Mouse (Mus musculus): ENCODE results near the gene Emb. TPM values are rescaled to one million over a fixed set of nuclear protein-coding genes. Genes with fewer than 3 reads are reported as not detected.

Gene Emb
- polyA plus RNA-seq, 1 experiment from 2014 or later = 18.8 TPM

DNA sequence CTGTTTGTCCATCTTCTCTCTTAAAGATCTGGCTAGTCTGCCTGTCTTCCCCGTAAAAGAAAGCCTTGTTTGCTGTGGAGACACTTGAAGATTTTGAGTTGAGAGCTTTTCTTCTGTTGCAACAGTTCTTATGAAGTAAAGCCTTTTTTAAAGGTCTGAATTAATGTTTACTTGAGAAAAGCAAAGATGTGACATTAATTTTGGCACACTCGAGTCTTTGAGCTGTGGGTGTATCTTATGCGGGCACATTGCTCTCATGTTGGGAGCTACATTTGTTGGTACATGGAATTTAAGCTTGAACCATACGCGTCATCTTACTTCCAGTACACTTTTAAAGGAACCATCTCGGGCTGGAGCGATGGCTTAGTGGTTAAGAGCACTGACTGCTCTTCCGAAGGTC is 25.5 kb downstream of the Emb start:
- H3K27ac ChIP-seq (ENCODE audit: low read length) = no peak overlapping the region
- 89% methylated on average over 8 of the region's 8 CpGs for WGBS
- H3K27me3 ChIP-seq (ENCODE audit: control insufficient read depth, insufficient read depth, low read length) = no peaks in the 10 kb centered on the region

DNA sequence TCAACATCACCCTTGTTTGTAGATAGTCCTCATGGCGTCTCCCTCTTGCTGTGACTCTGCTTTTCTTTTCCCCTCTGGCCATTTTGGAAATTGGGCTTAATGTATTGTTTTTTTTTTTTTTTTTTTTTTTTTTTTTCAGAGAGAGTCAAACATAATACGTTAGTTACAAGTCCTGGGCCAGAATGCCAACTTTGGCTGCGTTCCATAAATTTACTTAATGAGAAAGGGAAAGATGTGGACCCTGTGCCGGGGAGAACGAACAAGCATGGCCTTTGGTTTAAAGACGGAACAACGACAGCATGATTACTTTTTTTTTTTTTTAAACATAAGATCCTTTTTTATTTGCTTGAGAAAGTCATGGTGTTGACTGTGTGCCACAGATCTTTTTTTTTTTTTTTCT is 26.1 kb downstream of the Emb start:
- no peaks in the 10 kb centered on the region for H3K36me3 ChIP-seq (ENCODE audit: control insufficient read depth, insufficient read depth, low read length)
- H3K4me3 ChIP-seq (replicated peaks; ENCODE audit: low read length) = no peak overlapping the region
- no peak overlapping the region for H3K27ac ChIP-seq (ENCODE audit: low read length)
- no peak overlapping the region for H3K4me2 ChIP-seq (ENCODE audit: low read depth, low read length)
- WGBS = 63% methylated on average over 7 of the region's 7 CpGs
- H3K27me3 ChIP-seq (ENCODE audit: control insufficient read depth, insufficient read depth, low read length) = no peaks in the 10 kb centered on the region
- no peak for ATAC-seq (ENCODE audit: insufficient read depth, low FRiP score)
- no peaks in the 10 kb centered on the region for H3K9me3 ChIP-seq (replicated peaks; ENCODE audit: control insufficient read depth, low read length)
- no peak overlapping the region for H3K9ac ChIP-seq (ENCODE audit: low read length)
- no peaks in the 10 kb centered on the region; the same call in 1 of the 2 replicates for H3K4me1 ChIP-seq (ENCODE audit: control insufficient read depth, insufficient read depth, low read length)

More for the DNA sequence above, 25.5 kb downstream of the Emb start:
- H3K36me3 ChIP-seq (ENCODE audit: control insufficient read depth, insufficient read depth, low read length) = no peaks in the 10 kb centered on the region
- ATAC-seq (ENCODE audit: insufficient read depth, low FRiP score) = no peak
- H3K4me1 ChIP-seq (ENCODE audit: control insufficient read depth, insufficient read depth, low read length) = no peaks in the 10 kb centered on the region; the same call in 1 of the 2 replicates
- no peak overlapping the region for H3K4me3 ChIP-seq (replicated peaks; ENCODE audit: low read length)
- no peaks in the 10 kb centered on the region for H3K9me3 ChIP-seq (replicated peaks; ENCODE audit: control insufficient read depth, low read length)
- no peak overlapping the region for H3K9ac ChIP-seq (ENCODE audit: low read length)
- H3K4me2 ChIP-seq (ENCODE audit: low read depth, low read length) = no peak overlapping the region

DNA sequence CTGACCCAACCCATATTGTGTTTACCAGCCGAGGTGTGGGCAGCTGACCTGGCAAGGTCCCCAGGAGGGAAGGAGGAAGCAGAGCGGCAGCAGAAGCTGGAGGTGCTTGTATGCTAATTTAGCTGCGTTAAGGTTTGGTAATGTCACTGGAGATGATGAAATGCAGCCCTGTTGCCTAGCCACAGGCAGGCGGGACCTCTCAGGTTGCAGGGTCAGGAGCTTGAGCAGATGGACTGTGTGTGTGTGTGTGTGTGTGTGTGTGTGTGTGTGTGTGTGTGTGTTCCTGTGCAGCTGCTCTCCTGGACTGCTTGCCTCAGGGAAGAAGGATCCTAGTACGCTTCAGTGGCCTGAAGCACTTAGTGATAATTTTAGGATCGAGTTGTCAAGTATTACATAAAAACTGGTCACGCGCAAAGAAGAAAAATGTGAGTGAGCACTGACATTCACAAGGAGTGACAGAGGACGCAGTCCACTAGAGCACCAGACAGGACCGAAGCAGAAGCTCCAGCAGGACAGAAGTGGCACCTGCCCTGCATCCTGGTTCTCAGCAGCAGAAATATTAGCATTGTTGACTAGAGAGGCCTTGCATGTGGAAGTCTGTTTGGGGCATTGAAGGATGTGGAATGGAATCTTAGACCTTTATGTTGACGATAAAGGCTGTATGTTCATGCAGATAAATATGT is 27.3 kb downstream of the Emb start:
- Histone ChIP-seq H3K9me3 (replicated peaks; ENCODE audit: control insufficient read depth, low read length) (no peaks in the 10 kb centered on the region), H3K27me3 (ENCODE audit: control insufficient read depth, insufficient read depth, low read length) (no peaks in the 10 kb centered on the region), H3K4me2 (ENCODE audit: low read depth, low read length) (no peak overlapping the region), H3K4me1 (ENCODE audit: control insufficient read depth, insufficient read depth, low read length) (no peaks in the 10 kb centered on the region; the same call in 1 of the 2 replicates), H3K27ac (ENCODE audit: low read length) (no peak overlapping the region), H3K9ac (ENCODE audit: low read length) (no peak overlapping the region), H3K4me3 (replicated peaks; ENCODE audit: low read length) (no peak overlapping the region), H3K36me3 (ENCODE audit: control insufficient read depth, insufficient read depth, low read length) (no peaks in the 10 kb centered on the region)
- 39% methylated on average over 11 of the region's 11 CpGs for whole genome bisulfite sequencing
- ATAC-seq (ENCODE audit: insufficient read depth, low FRiP score) = peak; percentile 84; the same call in 1 of the 2 replicates

DNA sequence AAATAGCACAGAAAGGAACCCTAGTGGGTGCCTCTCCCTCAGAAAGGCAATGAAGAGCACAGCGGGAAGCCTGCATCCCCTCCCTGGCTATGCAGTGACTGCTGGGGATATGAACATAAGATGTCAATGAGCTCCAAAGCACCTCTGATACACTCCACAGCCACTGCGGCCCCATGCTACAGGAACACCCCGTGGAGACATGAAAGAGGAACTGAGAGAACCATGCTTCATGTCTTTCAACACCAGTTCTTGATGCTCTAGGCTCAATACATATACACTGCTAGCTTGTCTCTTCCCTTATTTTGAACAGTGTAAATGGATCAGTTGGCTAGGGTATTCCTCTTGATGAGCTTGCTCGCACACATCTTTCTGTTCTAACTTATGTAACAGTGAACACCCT is 28.8 kb downstream of the Emb start:
- 83% methylated on average over 4 of the region's 4 CpGs for WGBS
- Histone ChIP-seq H3K4me3 (replicated peaks; ENCODE audit: low read length) (no peak overlapping the region), H3K36me3 (ENCODE audit: control insufficient read depth, insufficient read depth, low read length) (no peaks in the 10 kb centered on the region), H3K9me3 (replicated peaks; ENCODE audit: control insufficient read depth, low read length) (no peaks in the 10 kb centered on the region), H3K27me3 (ENCODE audit: control insufficient read depth, insufficient read depth, low read length) (no peaks in the 10 kb centered on the region), H3K9ac (ENCODE audit: low read length) (no peak overlapping the region), H3K4me1 (ENCODE audit: control insufficient read depth, insufficient read depth, low read length) (no peaks in the 10 kb centered on the region; the same call in 1 of the 2 replicates), H3K27ac (ENCODE audit: low read length) (no peak overlapping the region), H3K4me2 (ENCODE audit: low read depth, low read length) (no peak overlapping the region)
- no peak for ATAC-seq (ENCODE audit: insufficient read depth, low FRiP score)

DNA sequence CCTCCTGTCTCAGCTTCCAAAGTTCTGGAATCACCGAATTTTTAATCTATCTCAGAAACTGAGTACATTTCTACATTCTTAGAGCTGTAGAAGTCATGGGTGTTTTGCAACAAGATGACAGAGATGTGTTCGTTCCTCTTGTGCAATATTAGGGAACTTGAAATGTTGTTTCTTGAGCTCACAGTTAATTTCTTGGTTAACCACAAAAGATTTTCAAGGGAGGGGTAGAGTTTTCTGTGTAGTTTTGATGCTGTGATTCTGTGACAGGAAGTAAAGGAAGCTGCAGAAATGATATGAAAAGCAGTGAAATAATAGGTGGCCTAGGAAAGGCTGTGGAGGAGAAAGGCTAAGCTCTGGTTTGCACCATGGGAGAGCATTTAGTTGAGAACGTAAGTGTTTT is 33.7 kb downstream of the Emb start:
- H3K9ac ChIP-seq (ENCODE audit: low read length) = no peak overlapping the region
- no peaks in the 10 kb centered on the region for H3K9me3 ChIP-seq (replicated peaks; ENCODE audit: control insufficient read depth, low read length)
- no peaks in the 10 kb centered on the region for H3K36me3 ChIP-seq (ENCODE audit: control insufficient read depth, insufficient read depth, low read length)
- H3K4me2 ChIP-seq (ENCODE audit: low read depth, low read length) = no peak overlapping the region
- H3K27me3 ChIP-seq (ENCODE audit: control insufficient read depth, insufficient read depth, low read length) = no peaks in the 10 kb centered on the region
- H3K4me1 ChIP-seq (ENCODE audit: control insufficient read depth, insufficient read depth, low read length) = no peaks in the 10 kb centered on the region
- WGBS = 83% methylated on average over 3 of the region's 3 CpGs
- no peak overlapping the region for H3K4me3 ChIP-seq (replicated peaks; ENCODE audit: low read length)
- ATAC-seq (ENCODE audit: insufficient read depth, low FRiP score) = no peak
- H3K27ac ChIP-seq (ENCODE audit: low read length) = no peak overlapping the region

DNA sequence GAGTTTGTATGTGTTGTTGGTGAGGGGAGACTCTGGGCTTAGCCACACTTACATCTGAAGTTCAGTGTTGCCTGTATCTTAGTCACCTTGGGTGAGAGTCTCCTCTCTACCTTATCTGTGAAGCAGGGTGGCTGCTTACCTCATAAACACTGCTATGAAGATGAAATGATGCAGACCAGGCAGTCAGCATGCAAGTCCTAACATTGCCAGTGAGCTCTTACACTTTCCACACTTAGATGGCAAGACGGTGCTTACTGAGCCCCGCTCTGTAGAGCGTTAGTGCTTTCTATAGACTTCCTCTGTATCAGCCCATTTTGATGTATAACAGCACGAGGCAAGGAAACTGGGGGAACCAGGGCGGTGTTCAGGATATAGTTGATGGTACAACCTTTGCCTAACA is 34.3 kb downstream of the Emb start:
- H3K27ac ChIP-seq (ENCODE audit: low read length) = no peak overlapping the region
- H3K4me2 ChIP-seq (ENCODE audit: low read depth, low read length) = no peak overlapping the region
- H3K9ac ChIP-seq (ENCODE audit: low read length) = no peak overlapping the region
- no peaks in the 10 kb centered on the region for H3K36me3 ChIP-seq (ENCODE audit: control insufficient read depth, insufficient read depth, low read length)
- no peak overlapping the region for H3K4me3 ChIP-seq (replicated peaks; ENCODE audit: low read length)
- H3K9me3 ChIP-seq (replicated peaks; ENCODE audit: control insufficient read depth, low read length) = no peaks in the 10 kb centered on the region
- no peak for ATAC-seq (ENCODE audit: insufficient read depth, low FRiP score)
- H3K27me3 ChIP-seq (ENCODE audit: control insufficient read depth, insufficient read depth, low read length) = no peaks in the 10 kb centered on the region
- 79% methylated on average over 5 of the region's 5 CpGs for WGBS
- H3K4me1 ChIP-seq (ENCODE audit: control insufficient read depth, insufficient read depth, low read length) = no peaks in the 10 kb centered on the region

DNA sequence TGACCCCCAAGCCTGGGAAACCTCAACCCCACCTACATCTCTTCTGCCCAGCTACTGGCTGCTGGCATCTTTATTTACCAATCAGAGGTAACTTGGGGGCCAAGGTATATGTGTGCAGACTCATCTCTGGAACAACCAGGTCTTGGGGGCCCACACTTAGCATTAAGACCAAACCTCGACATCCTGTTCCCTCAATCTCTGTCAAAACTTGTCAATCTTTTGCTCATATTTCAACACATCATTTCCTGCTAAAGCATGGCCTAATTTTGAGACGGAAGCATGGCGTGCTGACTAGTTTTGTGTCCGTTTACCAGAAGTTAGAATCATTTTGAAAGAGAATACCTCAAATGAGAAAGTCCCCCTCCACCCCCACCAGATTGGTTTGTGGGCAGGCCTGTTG is 52.4 kb downstream of the Emb start:
- Histone ChIP-seq H3K4me2 (ENCODE audit: low read depth, low read length) (no peak overlapping the region), H3K27me3 (ENCODE audit: control insufficient read depth, insufficient read depth, low read length) (no peaks in the 10 kb centered on the region), H3K4me3 (replicated peaks; ENCODE audit: low read length) (no peak overlapping the region), H3K9ac (ENCODE audit: low read length) (no peak overlapping the region), H3K27ac (ENCODE audit: low read length) (no peak overlapping the region), H3K4me1 (ENCODE audit: control insufficient read depth, insufficient read depth, low read length) (no peaks in the 10 kb centered on the region), H3K9me3 (replicated peaks; ENCODE audit: control insufficient read depth, low read length) (no peaks in the 10 kb centered on the region), H3K36me3 (ENCODE audit: control insufficient read depth, insufficient read depth, low read length) (no peaks in the 10 kb centered on the region)
- ATAC-seq (ENCODE audit: insufficient read depth, low FRiP score) = no peak
- WGBS = 86% methylated on average over 4 of the region's 4 CpGs

DNA sequence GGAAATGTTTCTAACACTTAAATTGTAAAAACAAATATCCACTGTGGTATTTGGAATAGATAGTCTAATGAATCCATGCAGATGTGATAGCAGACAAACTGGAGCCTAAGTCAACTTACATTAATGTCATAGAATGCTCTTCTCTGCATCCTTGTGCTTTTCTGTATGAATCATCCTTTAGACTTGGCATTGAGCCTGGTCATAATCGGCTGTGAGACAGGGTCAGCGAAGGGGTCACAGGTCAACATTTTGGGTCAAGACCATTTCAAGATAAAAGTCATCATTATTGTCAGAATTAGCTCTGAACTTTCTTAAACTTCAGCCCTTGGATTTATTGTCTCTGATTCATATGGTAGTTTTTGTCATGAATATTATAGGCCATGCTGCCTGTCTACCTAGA is 57.8 kb downstream of the Emb start:
- no peak for ATAC-seq (ENCODE audit: insufficient read depth, low FRiP score)
- WGBS = 64% methylated on average over 2 of the region's 2 CpGs

DNA sequence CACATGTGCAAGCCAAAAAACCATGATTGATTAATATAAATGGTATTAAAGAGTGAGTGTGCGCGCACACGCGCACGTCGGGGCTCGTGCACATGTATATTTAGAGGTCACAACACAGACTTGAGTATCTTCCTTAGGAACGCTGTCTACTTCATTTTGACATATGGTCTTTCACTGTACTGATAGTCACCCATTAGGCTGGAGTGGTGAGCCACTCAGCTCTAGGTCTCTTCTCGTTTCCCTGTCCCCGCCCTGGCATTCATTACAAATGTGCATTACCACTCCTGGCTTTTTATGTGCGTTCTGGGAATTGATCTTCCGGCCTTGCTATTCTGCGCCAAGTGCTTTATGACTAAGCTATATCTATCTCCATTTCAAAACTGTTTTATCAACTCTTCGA is 59.6 kb downstream of the Emb start:
- no peak for ATAC-seq (ENCODE audit: insufficient read depth, low FRiP score)
- WGBS = 88% methylated on average over 14 of the region's 14 CpGs

More for the DNA sequence above, 57.8 kb downstream of the Emb start:
- H3K4me3 ChIP-seq (replicated peaks; ENCODE audit: low read length) = no peak overlapping the region
- no peak overlapping the region for H3K9ac ChIP-seq (ENCODE audit: low read length)
- H3K9me3 ChIP-seq (replicated peaks; ENCODE audit: control insufficient read depth, low read length) = no peaks in the 10 kb centered on the region
- H3K27me3 ChIP-seq (ENCODE audit: control insufficient read depth, insufficient read depth, low read length) = no peaks in the 10 kb centered on the region
- H3K4me2 ChIP-seq (ENCODE audit: low read depth, low read length) = no peak overlapping the region
- H3K4me1 ChIP-seq (ENCODE audit: control insufficient read depth, insufficient read depth, low read length) = no peaks in the 10 kb centered on the region
- H3K36me3 ChIP-seq (ENCODE audit: control insufficient read depth, insufficient read depth, low read length) = no peaks in the 10 kb centered on the region
- H3K27ac ChIP-seq (ENCODE audit: low read length) = no peak overlapping the region

More for the DNA sequence above, 59.6 kb downstream of the Emb start:
- no peaks in the 10 kb centered on the region for H3K27me3 ChIP-seq (ENCODE audit: control insufficient read depth, insufficient read depth, low read length)
- no peak overlapping the region for H3K27ac ChIP-seq (ENCODE audit: low read length)
- no peaks in the 10 kb centered on the region for H3K36me3 ChIP-seq (ENCODE audit: control insufficient read depth, insufficient read depth, low read length)
- H3K9ac ChIP-seq (ENCODE audit: low read length) = no peak overlapping the region
- no peaks in the 10 kb centered on the region for H3K4me1 ChIP-seq (ENCODE audit: control insufficient read depth, insufficient read depth, low read length)
- no peak overlapping the region for H3K4me3 ChIP-seq (replicated peaks; ENCODE audit: low read length)
- H3K9me3 ChIP-seq (replicated peaks; ENCODE audit: control insufficient read depth, low read length) = no peaks in the 10 kb centered on the region
- H3K4me2 ChIP-seq (ENCODE audit: low read depth, low read length) = no peak overlapping the region

Measured in stomach, embryonic 16.5 days (tissue).